Mouse (Mus musculus) mature B cell (primary cell): ENCODE data around the gene Irak3.
"Not testable (repeated sequence)": the region's sequence is repeated elsewhere in the genome, so short reads cannot be mapped to it uniquely, and the experiment has no call there.

Experiments
- in situ Hi-C: fragments of 300-500 bp; cut with MboI; formaldehyde crosslinking; loops from 2 replicates; pipeline ENCODE4 v1.14.3; 2019

Irak3 gene

GRCm38 (mm10) chr10:120201961-120202402 is at the start of gene Irak3:
Gene Irak3, minus strand, starts transcription at chr10:120202130.
- in situ Hi-C loops = no loop called here

GRCm38 (mm10) chr10:120250911-120251683 is 49.2 kb upstream of the Irak3 start:
- in situ Hi-C loops = no loop called here

GRCm38 (mm10) chr10:120246994-120247750 is 45.2 kb upstream of the Irak3 start:
- in situ Hi-C loops = no loop called here

- in situ Hi-C loops = no loop called here
Measured at GRCm38 (mm10) chr10:120245681-120246080, 43.8 kb upstream of the Irak3 start.

- in situ Hi-C loops = no loop called here
Measured at GRCm38 (mm10) chr10:120242421-120242820, 40.5 kb upstream of the Irak3 start.

- in situ Hi-C loops = no loop called here
Measured at GRCm38 (mm10) chr10:120239476-120239875, 37.5 kb upstream of the Irak3 start.

GRCm38 (mm10) chr10:120238241-120238640 is 36.3 kb upstream of the Irak3 start:
- in situ Hi-C loops = no loop called here

GRCm38 (mm10) chr10:120236855-120237254 is 34.9 kb upstream of the Irak3 start:
- in situ Hi-C loops = no loop called here

- in situ Hi-C loops = no loop called here
Measured at GRCm38 (mm10) chr10:120233655-120234367, 31.9 kb upstream of the Irak3 start.

- in situ Hi-C loops = no loop called here
Measured at GRCm38 (mm10) chr10:120231718-120232117, 29.8 kb upstream of the Irak3 start.

GRCm38 (mm10) chr10:120226871-120227661 is 25.1 kb upstream of the Irak3 start, which contains the start of gene Llph:
Gene Llph, plus strand, starts transcription at chr10:120227070.
- in situ Hi-C loops = no loop called here

- in situ Hi-C loops = no loop called here
Measured at GRCm38 (mm10) chr10:120220776-120221175, 18.8 kb upstream of the Irak3 start.

GRCm38 (mm10) chr10:120219578-120220359 is 17.8 kb upstream of the Irak3 start:
- in situ Hi-C loops = no loop called here

- in situ Hi-C loops = no loop called here
Measured at GRCm38 (mm10) chr10:120218996-120219395, 17.1 kb upstream of the Irak3 start.

- in situ Hi-C loops = not testable (repeated sequence)
Measured at GRCm38 (mm10) chr10:120217099-120217498, 15.2 kb upstream of the Irak3 start.

- in situ Hi-C loops = no loop called here
Measured at GRCm38 (mm10) chr10:120210096-120210495, 8.2 kb upstream of the Irak3 start.

GRCm38 (mm10) chr10:120209539-120209925 is 7.6 kb upstream of the Irak3 start:
- in situ Hi-C loops = no loop called here

- in situ Hi-C loops = no loop called here
Measured at GRCm38 (mm10) chr10:120208575-120209538, 6.9 kb upstream of the Irak3 start.

GRCm38 (mm10) chr10:120208015-120208414 is 6.1 kb upstream of the Irak3 start:
- in situ Hi-C loops = no loop called here
